Mouse (Mus musculus) adrenal gland, postnatal 25 days (tissue): ENCODE data around the gene Rab26. TPM values are rescaled to one million over a fixed set of nuclear protein-coding genes. Genes with fewer than 3 reads are reported as not detected.
A peak's percentile ranks its signal among the peaks of the same experiment; 100 is the strongest.

Experiments used
- DNase-seq: peaks from one replicate; pipeline ENCODE4 v3.0.0; 2021; ENCODE audit warnings: mixed read lengths
- long read RNA-seq: library from polyadenylated mRNA; stranded (forward); transcript quantifications from one replicate; pipeline ENCODE4 v2.0.0, GENCODE M21; 2021
- total RNA-seq: library from RNA; stranded (reverse); gene quantifications from 2 replicates; pipeline ENCODE4 v1.2.3, GENCODE M21; 2021

Rab26 gene
- 1.3 and 1.4 TPM in 2 replicates for total RNA-seq
- long read RNA-seq, partial matches to known transcripts, result 0 of 1 reads
- long read RNA-seq, other reads (novel, unspliced or antisense), result 1 of 1 reads

GRCm38 (mm10) chr17:24534160-24534718 lies at the start of gene Rab26:
Rab26 (minus strand) TSS chr17:24534210.
- DNase-seq, result no peak

- no peak for DNase-seq
These were observed 46.3 kb upstream of the Rab26 start for GRCm38 (mm10) chr17:24580287-24580686.

GRCm38 (mm10) chr17:24579532-24579931 lies 45.5 kb upstream of the Rab26 start:
- DNase-seq, result no peak

GRCm38 (mm10) chr17:24573811-24574210 lies 39.8 kb upstream of the Rab26 start:
- no peak for DNase-seq

- DNase-seq, result no peak
These were observed 38.7 kb upstream of the Rab26 start for GRCm38 (mm10) chr17:24572651-24573245.

- no peak for DNase-seq
These were observed 35.8 kb upstream of the Rab26 start for GRCm38 (mm10) chr17:24569837-24570236.

GRCm38 (mm10) chr17:24567034-24567779 lies 33.2 kb upstream of the Rab26 start:
- DNase-seq, result peak; percentile 38

- DNase-seq, result no peak
These were observed 31.8 kb upstream of the Rab26 start for GRCm38 (mm10) chr17:24565792-24566191.

GRCm38 (mm10) chr17:24565092-24565491 lies 31.1 kb upstream of the Rab26 start:
- no peak for DNase-seq

- no peak for DNase-seq
These were observed 30.4 kb upstream of the Rab26 start for GRCm38 (mm10) chr17:24564422-24564821.

- DNase-seq, result no peak
These were observed 29.6 kb upstream of the Rab26 start for GRCm38 (mm10) chr17:24563638-24564037.

- DNase-seq, result no peak
These were observed 27.6 kb upstream of the Rab26 start for GRCm38 (mm10) chr17:24561592-24561991.

GRCm38 (mm10) chr17:24560301-24561028 lies 26.5 kb upstream of the Rab26 start:
- no peak for DNase-seq

- DNase-seq, result no peak
These were observed 25.1 kb upstream of the Rab26 start for GRCm38 (mm10) chr17:24559146-24559545.

GRCm38 (mm10) chr17:24558600-24559099 lies 24.6 kb upstream of the Rab26 start:
- no peak for DNase-seq

- DNase-seq, result no peak
These were observed 23.1 kb upstream of the Rab26 start for GRCm38 (mm10) chr17:24557091-24557490.

- DNase-seq, result no peak
These were observed 17.0 kb upstream of the Rab26 start for GRCm38 (mm10) chr17:24551050-24551444.

GRCm38 (mm10) chr17:24550416-24551049 lies 16.5 kb upstream of the Rab26 start:
- peak; percentile 81 for DNase-seq

- peak; percentile 97 for DNase-seq
These were observed 15.8 kb upstream of the Rab26 start, which contains the start of gene Pkd1 for GRCm38 (mm10) chr17:24549618-24550415. Pkd1 (plus strand) TSS chr17:24549834.

- peak; percentile 69 for DNase-seq
These were observed 15.1 kb upstream of the Rab26 start for GRCm38 (mm10) chr17:24548921-24549617.
